Mouse (Mus musculus) spleen, embryonic (tissue): ENCODE measurements around the gene Ydjc.

Experiments
- CTCF ChIA-PET: fragments of 350-600 bp; sonication (Branson Sonifier 250); formaldehyde crosslinking; loops from one replicate; lab custom pipeline; 2022; lab: Charles Lee

Gene Ydjc

DNA sequence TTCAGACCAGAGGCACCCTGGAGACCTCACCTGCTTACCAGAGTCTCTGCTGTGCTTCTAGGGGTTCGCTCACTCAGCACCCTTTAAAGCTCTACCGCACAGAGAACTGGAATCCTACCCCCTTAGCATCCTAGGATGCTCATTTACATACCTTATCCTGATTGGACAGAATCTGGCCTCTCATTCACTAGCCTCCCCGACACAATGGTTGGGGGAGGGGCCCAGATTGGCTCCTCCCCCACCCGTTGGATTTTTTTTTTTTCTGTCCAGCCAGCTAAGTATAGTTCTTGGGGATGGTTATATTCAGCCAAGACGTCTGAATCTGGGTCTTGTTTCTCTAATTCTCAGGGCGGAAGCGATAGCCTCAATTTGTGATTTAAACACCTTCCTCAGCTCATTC, at the start of gene Ydjc:
Ydjc (plus strand) TSS at position 283 of the 400 bp plus-strand sequence.
- CTCF ChIA-PET, result no interaction called here

DNA sequence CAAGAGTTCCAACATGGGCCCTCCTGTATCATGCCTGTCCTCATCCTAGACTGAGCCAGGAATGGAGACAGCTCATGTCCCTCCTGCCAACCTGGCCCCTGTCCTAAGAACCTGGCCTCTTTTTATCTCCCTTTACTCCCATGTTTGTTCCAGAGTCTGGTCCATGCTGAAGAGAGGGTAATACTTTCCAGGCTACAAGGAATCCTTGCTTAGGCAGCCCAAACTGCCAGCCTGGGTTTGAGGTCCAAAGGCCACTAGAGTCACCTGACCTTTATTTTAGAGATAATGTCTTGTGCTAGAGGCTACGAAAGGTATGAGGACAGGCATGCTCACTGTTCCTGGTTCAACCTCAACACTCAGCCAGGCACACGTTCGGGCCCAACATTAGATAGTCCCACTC, 47.5 kb upstream of the Ydjc start:
- CTCF ChIA-PET, result no interaction called here

DNA sequence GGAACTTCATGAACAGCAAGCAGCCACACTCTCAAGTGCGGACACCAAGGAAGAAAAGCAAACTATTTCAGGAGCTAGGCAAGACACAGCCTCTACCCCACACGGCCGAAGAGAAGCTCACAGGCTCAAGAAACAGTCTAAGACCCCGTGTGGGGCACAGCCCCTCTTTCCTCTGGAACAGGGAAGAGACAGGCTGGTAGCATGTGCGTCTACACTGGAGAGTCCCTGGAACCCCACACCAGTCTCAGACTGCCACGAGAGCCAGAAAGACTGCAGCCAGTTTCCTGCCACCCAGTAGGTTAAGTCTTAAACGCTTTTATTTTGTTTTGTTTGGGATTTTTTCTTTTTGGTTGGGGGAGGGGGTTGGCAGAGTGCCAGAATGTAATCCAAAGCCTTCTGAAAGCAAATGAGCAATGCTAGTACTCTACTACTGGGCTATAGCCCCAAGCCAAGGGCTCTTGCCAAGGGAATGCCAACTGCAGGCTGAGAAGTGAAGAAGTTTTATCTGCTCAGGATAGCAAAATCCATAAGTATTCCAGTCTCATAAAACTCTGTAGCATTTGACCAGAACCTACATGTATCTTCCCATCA, 41.7 kb upstream of the Ydjc start:
- CTCF ChIA-PET, result no interaction called here

- CTCF ChIA-PET, result interaction anchor here (0.6 kb wide), 1 partner anchor 153 kb away, joined by 5 read pairs; no protein-coding TSS in a partner anchor
These were observed 39.8 kb upstream of the Ydjc start for GRCm38 (mm10) chr16:17104600-17104999.

- CTCF ChIA-PET, result interaction anchor here (0.6 kb wide), 1 partner anchor 21 kb away, joined by 3 read pairs; the partner anchor contains the start of gene Sdf2l1
These were observed 33.4 kb upstream of the Ydjc start, which contains the start of gene Ppil2 for GRCm38 (mm10) chr16:17110771-17111743. Ppil2 (minus strand) TSS chr16:17111257.

- CTCF ChIA-PET, result no interaction called here
These were observed 27.1 kb upstream of the Ydjc start for GRCm38 (mm10) chr16:17117309-17117799.

DNA sequence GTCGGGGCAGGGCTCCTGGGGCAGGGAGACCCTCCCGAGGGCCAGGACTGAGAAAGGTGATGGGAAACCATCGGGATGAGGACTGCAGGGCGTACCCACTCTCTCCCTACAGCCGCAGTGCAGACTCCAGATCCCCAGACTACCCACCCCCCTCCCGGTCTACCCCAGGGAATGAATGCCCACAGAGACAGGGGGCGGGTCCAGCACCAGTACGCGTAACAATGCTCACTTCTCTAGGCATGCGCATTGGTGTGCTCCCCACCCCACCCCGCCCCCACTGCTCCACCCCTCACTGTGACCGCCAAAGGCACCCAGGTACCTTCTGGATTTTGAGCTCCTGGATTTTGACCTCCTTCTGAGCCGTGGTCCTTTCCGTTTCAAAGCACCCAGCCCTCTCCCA, 22.9 kb upstream of the Ydjc start:
- CTCF ChIA-PET, result no interaction called here

- CTCF ChIA-PET, result interaction anchor here (0.6 kb wide), 1 partner anchor 59 kb away, joined by 7 read pairs; no protein-coding TSS in a partner anchor
These were observed 20.1 kb upstream of the Ydjc start for GRCm38 (mm10) chr16:17124119-17124870.

GRCm38 (mm10) chr16:17124871-17125520, 19.4 kb upstream of the Ydjc start, which contains the start of gene 2610318N02Rik:
2610318N02Rik (minus strand) TSS chr16:17125167.
- CTCF ChIA-PET, result interaction anchor here (0.6 to 0.7 kb wide), 2 partner anchors 21 to 58 kb away, joined by 3 to 7 read pairs; no protein-coding TSS in a partner anchor

GRCm38 (mm10) chr16:17127292-17127691, 17.1 kb upstream of the Ydjc start:
- CTCF ChIA-PET, result interaction anchor here (0.6 to 0.9 kb wide), 3 partner anchors 13 to 123 kb away, joined by 3 to 4 read pairs (median 3); no protein-coding TSS in a partner anchor

GRCm38 (mm10) chr16:17131191-17132088, 13.0 kb upstream of the Ydjc start:
- CTCF ChIA-PET, result interaction anchor here (0.6 to 1.4 kb wide), 2 partner anchors 14 to 100 kb away, joined by 5 to 12 read pairs; no protein-coding TSS in a partner anchor

GRCm38 (mm10) chr16:17132089-17132905, 12.1 kb upstream of the Ydjc start, which contains the start of gene Sdf2l1:
Sdf2l1 (minus strand) TSS chr16:17132383.
- CTCF ChIA-PET, result interaction anchor here (0.7 to 1.4 kb wide), 3 partner anchors 13 to 373 kb away, joined by 3 to 5 read pairs (median 4); partner anchors contain the start of gene Ppil2

DNA sequence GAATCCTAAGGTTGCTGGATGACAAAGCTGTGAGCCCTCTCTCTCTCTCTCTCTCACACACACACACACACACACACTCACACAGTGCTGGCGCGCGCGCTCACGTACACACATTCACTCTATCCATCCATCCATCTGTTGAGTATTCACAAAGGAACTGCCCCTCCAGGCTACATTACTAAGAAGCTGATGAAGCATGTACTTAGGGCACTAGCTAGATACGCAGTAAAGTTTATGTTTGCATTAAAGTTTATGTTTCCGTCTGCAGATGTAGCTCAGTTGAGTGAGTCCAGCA, 11.6 kb upstream of the Ydjc start:
- CTCF ChIA-PET, result interaction anchor here (0.7 to 1.4 kb wide), 3 partner anchors 13 to 372 kb away, joined by 3 to 5 read pairs (median 4); partner anchors contain the start of gene Ppil2

DNA sequence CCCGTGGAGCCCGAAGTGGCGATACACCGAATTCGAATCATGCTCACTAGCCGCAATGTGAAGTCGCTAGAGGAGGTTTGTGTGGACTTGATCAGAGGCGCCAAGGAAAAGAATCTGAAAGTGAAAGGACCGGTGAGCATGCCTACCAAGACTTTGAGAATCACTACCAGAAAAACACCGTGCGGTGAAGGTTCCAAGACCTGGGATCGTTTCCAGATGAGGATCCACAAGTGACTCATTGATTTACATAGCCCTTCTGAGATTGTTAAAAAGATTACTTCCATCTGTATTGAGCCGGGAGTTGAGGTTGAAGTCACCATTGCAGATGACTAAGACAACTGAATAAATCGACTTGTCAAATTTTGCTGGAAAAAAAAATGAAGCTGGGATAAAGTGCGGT, 7.1 kb upstream of the Ydjc start:
- CTCF ChIA-PET, result no interaction called here

- CTCF ChIA-PET, result no interaction called here
These were observed 2.4 kb downstream of the Ydjc start, which contains the start of gene Ccdc116 for GRCm38 (mm10) chr16:17146772-17147235. Ccdc116 (minus strand) TSS chr16:17147229.

- CTCF ChIA-PET, result interaction anchor here (0.7 kb wide), 1 partner anchor 37 kb away, joined by 3 read pairs; no protein-coding TSS in a partner anchor
These were observed 3.0 kb downstream of the Ydjc start for GRCm38 (mm10) chr16:17147391-17147929.

DNA sequence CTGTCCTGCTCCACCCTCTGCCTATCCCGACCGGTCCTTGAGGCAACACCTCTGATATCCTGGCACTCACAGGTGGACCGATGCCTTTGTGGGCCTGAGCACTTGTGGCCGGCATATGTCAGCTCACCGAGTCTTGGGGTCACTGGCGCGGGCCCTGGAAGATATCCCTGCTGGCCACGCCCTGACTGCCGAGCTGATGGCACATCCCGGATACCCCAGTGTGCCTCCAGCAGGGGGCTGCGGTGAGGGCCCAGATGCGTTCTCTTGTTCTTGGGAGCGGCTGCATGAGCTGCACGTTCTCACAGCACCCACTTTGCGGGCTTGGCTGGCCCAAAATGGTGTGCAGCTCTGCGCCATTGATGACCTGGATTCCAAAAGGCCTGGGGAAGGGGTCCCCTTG, 3.7 kb downstream of the Ydjc start:
- CTCF ChIA-PET, result no interaction called here
